Mouse (Mus musculus) liver, postnatal 0 days (tissue): Measurements from ENCODE around the gene Sp3.

Source experiments
- CTCF ChIP-seq: sonication (generic); IDR thresholded peaks from 2 replicates; pipeline ENCODE4 v1.5.1; 2016; ENCODE audit warnings: antibody characterized with exemption, low read depth
- EP300 ChIP-seq: IDR thresholded peaks from 2 replicates; pipeline ENCODE4 v1.6.1; 2016; ENCODE audit warnings: antibody characterized with exemption, low read depth, mild to moderate bottlenecking

GRCm38 (mm10) chr2:73012636-73013035 lies 32.4 kb upstream of the Sp3 start:
- TF ChIP-seq CTCF (no peak), EP300 (no peak)
